Mouse (Mus musculus) liver, embryonic 12.5 days (tissue): ENCODE measurements around the gene 1500009C09Rik. TPM values are rescaled to one million over a fixed set of nuclear protein-coding genes. Genes with fewer than 3 reads are reported as not detected.

Experiments
- ATAC-seq: fragments of 200-750 bp; cut with Nextera tagmentation; 2 replicates; pipeline ENCODE4 v1.8.0; 2017; ENCODE audit warnings: moderate number of reproducible peaks, mild to moderate bottlenecking, moderate library complexity
- H3K27ac ChIP-seq: fragments of 300-500 bp; sonication (generic); 2 replicates; pipeline ENCODE4 v1.5.1; 2016; ENCODE audit warnings: mild to moderate bottlenecking
- H3K27me3 ChIP-seq: fragments of 300-500 bp; sonication (generic); replicated peaks from 2 replicates; pipeline ENCODE4 v1.6.1; 2016; ENCODE audit warnings: mild to moderate bottlenecking, moderate library complexity
- H3K36me3 ChIP-seq: fragments of 300-500 bp; sonication (generic); 2 replicates; pipeline ENCODE4 v1.6.1; 2016; ENCODE audit warnings: mild to moderate bottlenecking, moderate library complexity
- H3K4me1 ChIP-seq: fragments of 300-500 bp; sonication (generic); 2 replicates; pipeline ENCODE4 v1.6.1; 2016
- H3K4me2 ChIP-seq: fragments of 300-500 bp; sonication (generic); 2 replicates; pipeline ENCODE4 v1.6.1; 2016; ENCODE audit warnings: mild to moderate bottlenecking, moderate library complexity
- H3K4me3 ChIP-seq: fragments of 300-500 bp; sonication (generic); 2 replicates; pipeline ENCODE4 v1.5.1; 2016; ENCODE audit warnings: mild to moderate bottlenecking, moderate library complexity
- H3K9ac ChIP-seq: fragments of 300-500 bp; sonication (generic); 2 replicates; pipeline ENCODE4 v1.6.1; 2016; ENCODE audit warnings: mild to moderate bottlenecking, moderate library complexity
- H3K9me3 ChIP-seq: fragments of 300-500 bp; sonication (generic); replicated peaks from 2 replicates; pipeline ENCODE4 v1.6.1; 2016; ENCODE audit warnings: mild to moderate bottlenecking, moderate library complexity
- WGBS: fragments of 180-500 bp; shearing (Covaris S2); methylation state at CpG from one replicate; pipeline ENCODE4 v1.1.7; 2016; ENCODE audit not compliant: insufficient replicate concordance; 5-methylcytosine and 5-hydroxymethylcytosine counted together
- polyA plus RNA-seq: library from polyadenylated mRNA; unstranded; fragments of >200 nt; fragmentation: Nextera tagmentation; extraction: Ambion mirVana; gene quantifications from 2 replicates; pipeline ENCODE4 v1.2.1, GENCODE M21; 2016

1500009C09Rik gene
- polyA plus RNA-seq, 1 experiment from 2014 or later, result not detected

GRCm38 (mm10) chr15:82271201-82271600 is 19.0 kb downstream of the 1500009C09Rik start:
- H3K36me3 ChIP-seq, result no peaks in the 10 kb centered on the region
- peaks cover 60% of the 10 kb centered on the region for H3K27me3 ChIP-seq
- H3K27ac ChIP-seq, result no peak overlapping the region
- WGBS, result 6% methylated on average over 5 of the region's 5 CpGs
- H3K4me3 ChIP-seq, result no peak overlapping the region
- no peak overlapping the region for H3K4me2 ChIP-seq
- no peaks in the 10 kb centered on the region for H3K9me3 ChIP-seq
- ATAC-seq, result no peak
- peaks cover 22% of the 10 kb centered on the region for H3K4me1 ChIP-seq
- H3K9ac ChIP-seq, result no peak overlapping the region

GRCm38 (mm10) chr15:82272295-82272694 is 20.1 kb downstream of the 1500009C09Rik start:
- Histone ChIP-seq H3K4me3 (no peak overlapping the region), H3K27ac (no peak overlapping the region), H3K27me3 (peaks cover 71% of the 10 kb centered on the region), H3K9ac (no peak overlapping the region), H3K4me1 (peaks cover 22% of the 10 kb centered on the region), H3K36me3 (no peaks in the 10 kb centered on the region), H3K4me2 (no peak overlapping the region), H3K9me3 (no peaks in the 10 kb centered on the region)
- ATAC-seq, result no peak
- 56% methylated on average over 6 of the region's 6 CpGs for WGBS

- no peaks in the 10 kb centered on the region for H3K36me3 ChIP-seq
- no peak for ATAC-seq
- no peak within 1 kb of the TSS for H3K27ac ChIP-seq
- H3K4me2 ChIP-seq, result peak within 1 kb of the TSS; percentile 67
- H3K9me3 ChIP-seq, result no peaks in the 10 kb centered on the region
- peak within 1 kb of the TSS; percentile 46 for H3K4me3 ChIP-seq
- WGBS, result 22% methylated on average over 6 of the region's 6 CpGs
- H3K4me1 ChIP-seq, result peaks cover 22% of the 10 kb centered on the region
- peaks cover 81% of the 10 kb centered on the region for H3K27me3 ChIP-seq
- no peak within 1 kb of the TSS for H3K9ac ChIP-seq
These were observed 22.4 kb downstream of the 1500009C09Rik start, which contains the start of gene Sept3 for GRCm38 (mm10) chr15:82274593-82274926. TSS of gene Sept3 (plus strand) at chr15:82274893.

- H3K4me3 ChIP-seq, result peak overlapping the region; percentile 46
- WGBS, result 2% methylated on average over 71 of the region's 86 CpGs
- no peak for ATAC-seq
- H3K9ac ChIP-seq, result no peak overlapping the region
- H3K27me3 ChIP-seq, result peaks cover 76% of the 10 kb centered on the region
- H3K4me1 ChIP-seq, result peaks cover 21% of the 10 kb centered on the region
- no peaks in the 10 kb centered on the region for H3K9me3 ChIP-seq
- no peaks in the 10 kb centered on the region for H3K36me3 ChIP-seq
- peak overlapping the region; percentile 67 for H3K4me2 ChIP-seq
- no peak overlapping the region for H3K27ac ChIP-seq
These were observed 23.0 kb downstream of the 1500009C09Rik start for GRCm38 (mm10) chr15:82274927-82275901.

- no peak overlapping the region for H3K4me3 ChIP-seq
- H3K9ac ChIP-seq, result no peak overlapping the region
- H3K4me2 ChIP-seq, result no peak overlapping the region
- ATAC-seq, result no peak
- WGBS, result 22% methylated on average over 5 of the region's 5 CpGs
- peaks cover 12% of the 10 kb centered on the region; the same call in 1 of the 2 replicates for H3K4me1 ChIP-seq
- H3K27me3 ChIP-seq, result peaks cover 63% of the 10 kb centered on the region
- no peaks in the 10 kb centered on the region for H3K9me3 ChIP-seq
- H3K36me3 ChIP-seq, result no peaks in the 10 kb centered on the region
- no peak overlapping the region for H3K27ac ChIP-seq
These were observed 25.4 kb downstream of the 1500009C09Rik start for GRCm38 (mm10) chr15:82277591-82277990.

GRCm38 (mm10) chr15:82280638-82281037 is 28.4 kb downstream of the 1500009C09Rik start:
- no peak for ATAC-seq
- Histone ChIP-seq H3K27me3 (peaks cover 36% of the 10 kb centered on the region), H3K4me1 (0 out of 2 replicates have a peak, but pooled peaks cover under 1% of the 10 kb centered on the region), H3K4me3 (no peak overlapping the region), H3K9me3 (no peaks in the 10 kb centered on the region), H3K36me3 (no peaks in the 10 kb centered on the region), H3K27ac (no peak overlapping the region), H3K4me2 (no peak overlapping the region), H3K9ac (no peak overlapping the region)
- WGBS, result 69% methylated on average over 4 of the region's 4 CpGs

GRCm38 (mm10) chr15:82286157-82286556 is 34.0 kb downstream of the 1500009C09Rik start:
- H3K4me1 ChIP-seq, result peaks cover 9% of the 10 kb centered on the region
- peaks cover 3% of the 10 kb centered on the region; the same call in 1 of the 2 replicates for H3K27me3 ChIP-seq
- no peaks in the 10 kb centered on the region for H3K36me3 ChIP-seq
- WGBS, result 28% methylated on average over 12 of the region's 12 CpGs
- H3K9me3 ChIP-seq, result no peaks in the 10 kb centered on the region
- no peak overlapping the region for H3K4me3 ChIP-seq
- peak overlapping the region; percentile 21 for H3K4me2 ChIP-seq
- ATAC-seq, result peak; percentile 81
- no peak overlapping the region for H3K9ac ChIP-seq
- no peak overlapping the region for H3K27ac ChIP-seq

- no peak overlapping the region for H3K9ac ChIP-seq
- H3K27me3 ChIP-seq, result peaks cover 15% of the 10 kb centered on the region; the same call in 1 of the 2 replicates
- no peak for ATAC-seq
- 65% methylated on average over 7 of the region's 7 CpGs for WGBS
- H3K36me3 ChIP-seq, result no peaks in the 10 kb centered on the region
- H3K9me3 ChIP-seq, result no peaks in the 10 kb centered on the region
- no peak overlapping the region for H3K4me3 ChIP-seq
- H3K4me1 ChIP-seq, result peaks cover 16% of the 10 kb centered on the region
- no peak overlapping the region for H3K4me2 ChIP-seq
- H3K27ac ChIP-seq, result no peak overlapping the region
These were observed 38.1 kb downstream of the 1500009C09Rik start for GRCm38 (mm10) chr15:82290252-82290651.

GRCm38 (mm10) chr15:82292851-82293250 is 40.7 kb downstream of the 1500009C09Rik start:
- 36% methylated on average over 5 of the region's 5 CpGs for WGBS
- no peak overlapping the region for H3K27ac ChIP-seq
- H3K9ac ChIP-seq, result no peak overlapping the region
- no peaks in the 10 kb centered on the region for H3K9me3 ChIP-seq
- ATAC-seq, result no peak
- no peaks in the 10 kb centered on the region for H3K36me3 ChIP-seq
- H3K27me3 ChIP-seq, result 0 out of 2 replicates have a peak, but pooled peaks cover 12% of the 10 kb centered on the region
- H3K4me2 ChIP-seq, result no peak overlapping the region
- no peak overlapping the region for H3K4me3 ChIP-seq
- H3K4me1 ChIP-seq, result peaks cover 14% of the 10 kb centered on the region

- Histone ChIP-seq H3K9me3 (no peaks in the 10 kb centered on the region), H3K4me2 (peak overlapping the region; percentile 3), H3K27ac (no peak overlapping the region), H3K36me3 (no peaks in the 10 kb centered on the region), H3K9ac (no peak overlapping the region), H3K27me3 (0 out of 2 replicates have a peak, but pooled peaks cover 12% of the 10 kb centered on the region), H3K4me1 (peaks cover 14% of the 10 kb centered on the region), H3K4me3 (no peak overlapping the region)
- WGBS, result 20% methylated on average over 7 of the region's 7 CpGs
- 0 out of 2 replicates have a peak, but pooled peaks have one; percentile 15 for ATAC-seq
These were observed 41.1 kb downstream of the 1500009C09Rik start for GRCm38 (mm10) chr15:82293271-82293711.

- Histone ChIP-seq H3K9me3 (no peaks in the 10 kb centered on the region), H3K27me3 (peaks cover 16% of the 10 kb centered on the region), H3K27ac (no peak overlapping the region), H3K4me2 (no peak overlapping the region), H3K4me3 (no peak overlapping the region), H3K36me3 (no peaks in the 10 kb centered on the region), H3K4me1 (peaks cover 18% of the 10 kb centered on the region), H3K9ac (no peak overlapping the region)
- WGBS, result 44% methylated on average over 8 of the region's 8 CpGs
- no peak for ATAC-seq
These were observed 41.9 kb downstream of the 1500009C09Rik start for GRCm38 (mm10) chr15:82294059-82294458.
